Mouse (Mus musculus): ENCODE results near the gene Nphp3.

DNA sequence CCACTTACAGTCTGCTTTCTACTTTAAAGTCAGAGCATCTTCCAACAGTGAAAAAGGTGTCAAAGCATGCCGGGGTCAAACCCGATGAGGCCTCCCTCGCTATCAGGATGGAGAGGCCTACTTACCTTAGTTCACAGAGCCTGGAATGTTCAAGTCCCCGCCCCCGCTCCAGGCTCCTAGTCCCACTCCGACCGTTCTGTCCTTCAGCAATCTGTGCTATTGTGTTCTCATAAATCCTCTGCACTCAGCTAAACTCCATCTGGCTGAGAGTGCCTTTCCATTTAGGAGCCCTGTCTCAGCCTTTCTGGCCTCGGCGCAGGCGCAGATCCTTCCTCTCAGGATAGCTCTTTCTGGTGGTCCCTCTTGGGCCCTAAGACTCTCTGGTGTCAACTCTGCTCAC, 42.4 kb upstream of the Nphp3 start:
- TF ChIP-seq CTCF (IDR thresholded peaks at IDR 0.05) (no peak), EP300 (IDR thresholded peaks at IDR 0.05) (no peak)
